Mouse (Mus musculus): Measurements from ENCODE around the gene Olfr1438-ps1.
"Not testable (repeated sequence)": the region's sequence is repeated elsewhere in the genome, so short reads cannot be mapped to it uniquely, and the experiment has no call there.

The Olfr1438-ps1 gene

GRCm38 (mm10) chr19:12335810-12336209 lies at the start of gene Olfr1438-ps1:
Olfr1438-ps1 (minus strand) TSS chr19:12335910.
- DNase-seq: no peak

GRCm38 (mm10) chr19:12374465-12375025 lies 38.8 kb upstream of the Olfr1438-ps1 start:
- DNase-seq: no peak

DNA sequence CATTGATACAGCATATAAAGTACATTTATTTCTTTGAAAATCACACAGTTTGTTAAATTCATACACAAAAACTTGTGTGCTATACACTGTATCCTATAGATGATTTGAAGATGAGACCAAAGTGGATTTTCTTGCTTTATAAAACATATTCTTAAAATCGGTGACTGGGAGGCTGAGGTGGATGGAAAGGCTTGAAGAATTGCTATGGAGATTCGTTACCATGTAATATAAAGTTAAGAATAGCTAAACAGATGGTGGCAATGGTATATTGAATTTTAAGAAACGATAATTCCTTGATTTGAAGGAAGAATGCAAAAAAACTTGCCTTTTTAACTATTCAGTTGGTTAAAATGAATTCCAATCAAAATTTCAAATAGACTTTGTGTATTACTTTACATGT lies 37.3 kb upstream of the Olfr1438-ps1 start:
- DNase-seq: no peak

DNA sequence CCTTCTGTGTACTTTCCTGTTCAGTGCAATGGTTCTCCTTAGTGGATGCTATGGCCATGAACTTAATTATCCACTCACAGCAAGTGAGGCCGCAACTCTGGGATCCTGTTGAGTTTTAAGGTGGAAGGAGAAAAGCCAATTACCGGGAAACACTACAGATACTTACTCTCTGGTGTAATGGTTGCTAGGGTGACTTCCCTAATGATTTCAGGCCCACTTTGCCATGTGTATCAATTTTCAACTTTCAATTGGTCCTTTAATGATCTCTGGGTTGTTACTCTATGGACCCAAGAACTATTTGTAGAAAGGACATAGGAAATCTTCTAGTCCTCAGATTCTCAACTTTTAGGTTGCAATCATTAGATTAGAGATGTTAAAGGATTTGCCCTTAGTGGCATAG lies 10.7 kb downstream of the Olfr1438-ps1 start, which contains the start of gene Olfr1437:
TSS of gene Olfr1437 (minus strand) at position 101 of the 400 bp plus-strand sequence.
- no peak for DNase-seq

DNA sequence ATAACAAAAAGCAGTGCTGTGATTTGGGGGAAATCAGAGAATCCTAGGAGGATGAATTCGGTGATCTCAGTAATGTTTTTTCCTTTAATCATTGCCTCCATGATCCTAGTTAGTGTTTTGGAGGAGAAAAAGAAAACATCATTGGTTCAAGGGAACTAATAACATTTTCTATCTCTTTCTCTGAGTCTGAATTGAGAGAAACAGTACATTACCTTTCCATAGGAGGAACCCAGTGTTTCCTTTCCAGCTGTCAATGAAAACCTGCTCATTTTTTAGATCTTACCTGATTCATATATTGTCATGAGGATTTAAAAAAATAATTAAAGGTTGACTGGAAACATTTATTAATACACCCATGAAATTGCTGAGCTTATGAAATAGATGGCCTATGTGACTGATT lies 36.7 kb downstream of the Olfr1438-ps1 start, which contains the start of gene Olfr1436:
TSS of gene Olfr1436 (minus strand) at position 101 of the 400 bp plus-strand sequence.
- not testable (repeated sequence) for DNase-seq

GRCm38 (mm10) chr19:12292979-12293378 lies 42.7 kb downstream of the Olfr1438-ps1 start:
- no peak for DNase-seq

GRCm38 (mm10) chr19:12279554-12279953 lies 56.2 kb downstream of the Olfr1438-ps1 start, which contains the start of gene Olfr1434:
Olfr1434 (plus strand) TSS chr19:12279854.
- DNase-seq: no peak
